Mouse (Mus musculus) kidney, adult 2 months (tissue): ENCODE measurements around the gene Zfp948.

ENCODE experiments used
- CTCF ChIP-seq: fragments of 200-500 bp; conservative IDR thresholded peaks from 2 replicates; pipeline ENCODE4 v1.5.1; 2011; ENCODE audit warnings: low read depth, mild to moderate bottlenecking, control low read depth, low read length, moderate library complexity, mixed read lengths; ENCODE audit not compliant: insufficient read depth, insufficient read length
- POLR2A ChIP-seq: fragments of 200-500 bp; IDR thresholded peaks from one replicate; pipeline ENCODE4 v1.6.1; 2011; ENCODE audit warnings: low read depth, low read length, control low read depth

DNA sequence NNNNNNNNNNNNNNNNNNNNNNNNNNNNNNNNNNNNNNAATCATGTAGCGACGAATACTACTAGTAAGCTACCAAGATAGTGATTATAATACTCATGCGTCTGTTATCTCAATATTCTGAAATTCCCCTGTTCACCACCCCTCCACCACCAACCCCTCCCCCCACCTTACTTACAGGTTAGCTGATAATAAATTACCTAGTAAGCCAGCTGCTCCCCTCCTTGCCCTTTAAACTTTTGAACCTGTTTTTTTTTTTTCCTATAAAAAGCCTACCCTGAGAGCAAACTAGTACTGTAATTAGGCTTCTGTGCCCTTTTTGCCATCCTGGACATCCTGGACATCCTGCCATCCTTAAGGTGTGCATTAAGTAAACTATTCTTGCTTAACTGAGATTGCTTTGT lies 56.8 kb downstream of the Zfp948 start:
- no peak for TF ChIP-seq CTCF
- TF ChIP-seq POLR2A, result no peak
